Mouse (Mus musculus) testis, adult 2 months (tissue): ENCODE results near the gene Tdrkh. TPM values are rescaled to one million over a fixed set of nuclear protein-coding genes. Genes with fewer than 3 reads are reported as not detected.

ENCODE experiments used
- H3K27ac ChIP-seq: fragments of 200-500 bp; 2 replicates; pipeline ENCODE4 v1.5.1; 2012; ENCODE audit warnings: low read depth, low read length; ENCODE audit not compliant: control insufficient read depth, insufficient read depth
- H3K27me3 ChIP-seq: fragments of 200-500 bp; 2 replicates; pipeline ENCODE4 v1.6.1; 2012; ENCODE audit warnings: mild to moderate bottlenecking, low read length, moderate library complexity; ENCODE audit not compliant: control insufficient read depth, insufficient read depth
- H3K36me3 ChIP-seq: fragments of 200-500 bp; 2 replicates; pipeline ENCODE4 v1.6.1; 2012; ENCODE audit warnings: mild to moderate bottlenecking, low read length; ENCODE audit not compliant: control insufficient read depth, insufficient read depth
- H3K4me1 ChIP-seq: fragments of 200-500 bp; 2 replicates; pipeline ENCODE4 v1.6.1; 2012; ENCODE audit warnings: low read length; ENCODE audit not compliant: control insufficient read depth, insufficient read depth
- H3K4me3 ChIP-seq: fragments of 200-500 bp; 2 replicates; pipeline ENCODE4 v1.5.1; 2012; ENCODE audit warnings: low read depth, mild to moderate bottlenecking, low read length, moderate library complexity, mixed read lengths; ENCODE audit not compliant: control insufficient read depth
- CTCF ChIP-seq: fragments of 200-500 bp; IDR thresholded peaks from 2 replicates; pipeline ENCODE4 v1.5.1; 2012; ENCODE audit warnings: low read depth, mild to moderate bottlenecking, inconsistent platforms, low read length, moderate library complexity; ENCODE audit not compliant: control insufficient read depth, insufficient read depth, insufficient replicate concordance
- POLR2A ChIP-seq: fragments of 200-500 bp; IDR thresholded peaks from 2 replicates; pipeline ENCODE4 v1.6.1; 2012; ENCODE audit warnings: low read depth, mild to moderate bottlenecking, inconsistent platforms, low read length, moderate library complexity; ENCODE audit not compliant: control insufficient read depth
- polyA plus RNA-seq: library from polyadenylated mRNA; depleted of rRNA; stranded (reverse); fragments of >200 nt; gene quantifications from 2 replicates; pipeline ENCODE4 v1.2.3, GENCODE M21; 2012; rRNA removed

The Tdrkh gene
- polyA plus RNA-seq, 1 experiment = 8.9 TPM

DNA sequence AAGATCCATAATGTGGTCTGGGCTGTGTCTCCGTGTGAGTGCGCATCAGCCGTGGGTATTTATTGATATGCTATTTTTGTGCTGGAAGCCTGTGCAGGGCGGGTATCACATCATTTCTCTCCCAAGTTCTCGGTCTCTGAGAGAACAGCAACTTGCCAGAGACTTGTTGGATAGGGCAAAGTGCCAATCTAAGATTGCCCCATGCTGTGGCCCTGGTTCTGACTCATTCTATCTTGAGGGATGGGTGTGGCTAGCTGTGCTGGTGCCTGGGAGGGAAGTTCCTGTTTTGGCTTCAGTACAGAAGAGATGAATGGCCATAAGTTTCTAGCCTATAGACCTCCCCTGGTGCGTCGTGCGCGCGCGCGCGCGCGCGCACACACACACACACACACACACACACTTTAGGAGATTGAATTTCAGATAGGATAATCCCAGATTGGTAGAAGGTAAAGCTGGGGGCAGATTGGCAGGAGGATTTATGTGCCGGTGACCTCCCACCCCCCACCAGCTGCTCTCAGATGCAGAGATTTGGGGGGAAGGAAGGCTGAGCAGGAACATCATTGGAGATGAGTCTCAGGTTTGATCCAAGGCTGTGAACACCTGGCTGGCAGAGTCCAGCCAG lies 69.8 kb downstream of the Tdrkh start:
- no peak for TF ChIP-seq POLR2A
- TF ChIP-seq CTCF = no peak
- H3K27ac ChIP-seq = 0 out of 2 replicates have a peak overlapping the region, but pooled peaks have one; percentile 30
- peak overlapping the region; percentile 83 for H3K4me3 ChIP-seq
- no peaks in the 10 kb centered on the region for H3K27me3 ChIP-seq
- no peaks in the 10 kb centered on the region for H3K36me3 ChIP-seq
- peaks cover 9% of the 10 kb centered on the region for H3K4me1 ChIP-seq

DNA sequence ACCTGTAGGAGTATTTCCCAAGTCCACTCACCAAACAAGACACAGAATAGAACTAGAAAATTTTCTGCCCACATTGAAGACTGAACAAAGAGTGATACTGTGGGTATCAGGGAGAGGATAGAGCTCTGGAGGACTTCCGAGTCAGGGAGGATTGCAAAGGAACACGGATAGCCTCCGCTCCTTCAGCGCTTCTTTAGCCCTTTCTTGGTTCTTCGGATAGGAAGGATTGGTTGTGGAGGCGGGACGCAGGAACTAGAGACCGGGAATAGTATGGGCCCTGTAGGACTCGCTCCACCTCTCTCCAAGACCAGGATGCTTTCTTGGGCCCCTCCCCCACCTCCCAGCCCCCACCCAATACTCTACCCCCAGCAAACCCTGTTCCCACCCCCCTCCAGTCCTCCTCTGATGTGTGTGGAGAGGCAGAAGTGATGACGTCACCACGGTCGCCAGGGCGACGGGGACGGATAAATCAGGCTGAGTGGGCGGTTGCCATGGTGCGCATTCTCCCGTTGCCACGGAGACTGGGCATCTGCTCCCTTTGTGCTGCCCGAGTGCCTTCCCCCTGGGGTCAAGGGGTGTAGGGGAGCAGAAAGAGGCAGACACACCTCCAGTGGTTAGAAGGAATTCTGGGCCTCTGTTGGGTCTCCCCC lies 70.8 kb downstream of the Tdrkh start:
- Histone ChIP-seq H3K4me3 (peak overlapping the region; percentile 83), H3K4me1 (peaks cover 9% of the 10 kb centered on the region), H3K36me3 (no peaks in the 10 kb centered on the region), H3K27me3 (no peaks in the 10 kb centered on the region), H3K27ac (peak overlapping the region; percentile 75)
- peak; percentile 82; the same call in 1 of the 2 replicates for TF ChIP-seq POLR2A
- TF ChIP-seq CTCF = no peak

Other genes starting within 250 kb of the Tdrkh start
- gene Gm10696, start 235.1 kb upstream of the Tdrkh start, polyA plus RNA-seq = not detected in 2 replicates
- 0.14 and 0.16 TPM in 2 replicates for gene Gm5286, start 216.6 kb upstream of the Tdrkh start, polyA plus RNA-seq
- not detected in 2 replicates for gene Gm4778, start 149.2 kb upstream of the Tdrkh start, polyA plus RNA-seq
- 7.3 and 9.0 TPM in 2 replicates for gene Them4, start 103.2 kb upstream of the Tdrkh start, polyA plus RNA-seq
- 0.11 TPM in 1 of 2 replicates, not detected in the other for gene Them5, start 71.2 kb upstream of the Tdrkh start, polyA plus RNA-seq
- gene C2cd4d, start 50.8 kb upstream of the Tdrkh start, polyA plus RNA-seq = 0.23 and 0.41 TPM in 2 replicates
- 1.3 and 1.5 TPM in 2 replicates for gene Rorc, start 40.5 kb upstream of the Tdrkh start, polyA plus RNA-seq
- gene Lingo4, start 14.8 kb upstream of the Tdrkh start, polyA plus RNA-seq = not detected in 2 replicates
- gene Mrpl9, start 30.0 kb downstream of the Tdrkh start, polyA plus RNA-seq = 16.8 and 17.1 TPM in 2 replicates
- 2,779 and 3,078 TPM in 2 replicates for gene Oaz3, start 30.6 kb downstream of the Tdrkh start, polyA plus RNA-seq
- gene Celf3, start 65.0 kb downstream of the Tdrkh start, polyA plus RNA-seq = 243 and 256 TPM in 2 replicates
- 107 and 109 TPM in 2 replicates for gene Riiad1, start 67.1 kb downstream of the Tdrkh start, polyA plus RNA-seq
- 18.5 and 19.0 TPM in 2 replicates for gene Snx27, start 169.4 kb downstream of the Tdrkh start, polyA plus RNA-seq
- gene Gm10972, start 229.8 kb downstream of the Tdrkh start, polyA plus RNA-seq = not detected in 2 replicates
- 13.1 and 13.2 TPM in 2 replicates for gene Tuft1, start 245.6 kb downstream of the Tdrkh start, polyA plus RNA-seq